Mouse (Mus musculus) thymus, postnatal 25 days (tissue): Measurements from ENCODE around the gene Zfp592.

Source experiments
- DNase-seq: peaks from one replicate; pipeline ENCODE4 v3.0.0; 2022

Zfp592 gene

DNA sequence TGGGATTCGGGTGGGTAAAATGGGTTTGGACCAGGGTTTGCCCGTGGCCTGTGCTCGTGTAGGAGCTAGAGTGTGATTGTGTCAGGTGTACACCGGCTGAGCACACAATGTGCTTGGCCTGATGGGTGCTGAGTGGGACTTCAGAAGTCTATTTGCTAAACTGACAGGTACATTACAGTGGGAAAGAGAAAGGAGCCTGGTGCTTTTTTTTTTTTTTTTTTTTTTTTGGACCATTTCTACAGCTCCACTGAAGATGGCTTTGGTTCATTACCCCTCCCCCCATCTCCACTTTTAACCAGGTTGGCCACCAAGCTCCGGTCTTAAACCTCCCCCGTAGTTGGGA, 1.2 kb downstream of the Zfp592 start:
- peak; percentile 23 for DNase-seq

DNA sequence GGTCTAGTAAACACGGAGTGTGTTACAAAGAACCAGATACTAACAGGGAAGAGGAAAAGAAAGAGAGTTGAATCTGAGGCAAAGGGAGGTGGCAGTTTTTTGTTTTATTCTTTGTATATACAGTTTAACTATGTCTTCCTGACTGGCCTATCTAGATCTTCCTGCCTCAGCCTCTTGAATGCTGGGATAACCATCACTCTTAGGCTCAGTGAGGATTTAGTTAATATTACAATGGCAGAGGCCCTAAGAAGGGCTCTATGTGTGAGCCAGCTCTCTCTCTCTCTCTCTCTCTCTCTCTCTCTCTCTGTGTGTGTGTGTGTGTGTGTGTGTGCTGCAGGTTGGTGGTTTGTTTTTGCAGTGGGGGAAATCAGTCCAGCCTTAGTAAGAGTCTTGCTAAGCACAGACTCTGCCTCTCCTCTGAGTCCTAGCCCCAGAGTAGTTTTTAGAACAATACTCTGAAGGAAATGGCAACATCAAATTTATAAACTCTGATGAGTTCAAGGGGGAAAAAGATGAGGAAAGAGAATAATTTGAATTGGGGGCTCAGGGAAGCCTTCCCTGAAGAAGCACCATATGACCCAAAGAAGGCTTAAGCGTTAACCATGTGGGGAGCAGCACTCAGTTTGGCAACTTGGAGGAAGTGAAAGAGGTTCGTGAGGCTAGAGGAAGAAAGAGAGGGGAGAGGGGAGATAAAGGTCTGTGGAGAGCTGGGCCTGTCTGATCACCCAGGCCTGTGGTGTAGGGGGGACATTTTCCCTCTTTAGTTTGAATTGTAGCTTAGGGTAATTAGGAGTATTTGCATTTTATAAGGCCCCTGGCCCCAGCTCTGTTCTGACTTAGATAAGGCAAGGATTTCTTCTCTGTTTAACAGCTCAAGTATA, 2.0 kb downstream of the Zfp592 start:
- peak; percentile 40 for DNase-seq

DNA sequence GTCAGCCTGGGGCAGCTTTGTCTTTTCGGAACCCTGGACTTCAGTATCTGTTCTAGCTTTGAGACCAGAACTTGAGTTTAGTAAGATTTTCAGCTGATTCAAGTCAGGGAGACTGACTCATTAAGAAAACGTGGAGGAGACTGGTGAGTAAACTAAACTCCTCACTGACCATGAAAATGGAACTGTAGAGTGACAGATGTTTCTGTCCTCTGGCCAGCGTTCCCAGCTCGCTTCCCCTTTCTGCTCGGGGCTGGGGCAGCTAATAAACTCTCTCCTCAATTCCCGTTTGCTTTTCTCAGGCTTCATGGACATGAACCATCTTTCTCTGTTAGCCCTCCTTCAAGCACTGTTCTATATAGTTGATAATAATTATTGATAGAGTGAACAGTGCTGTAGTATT, 4.3 kb downstream of the Zfp592 start:
- no peak for DNase-seq

DNA sequence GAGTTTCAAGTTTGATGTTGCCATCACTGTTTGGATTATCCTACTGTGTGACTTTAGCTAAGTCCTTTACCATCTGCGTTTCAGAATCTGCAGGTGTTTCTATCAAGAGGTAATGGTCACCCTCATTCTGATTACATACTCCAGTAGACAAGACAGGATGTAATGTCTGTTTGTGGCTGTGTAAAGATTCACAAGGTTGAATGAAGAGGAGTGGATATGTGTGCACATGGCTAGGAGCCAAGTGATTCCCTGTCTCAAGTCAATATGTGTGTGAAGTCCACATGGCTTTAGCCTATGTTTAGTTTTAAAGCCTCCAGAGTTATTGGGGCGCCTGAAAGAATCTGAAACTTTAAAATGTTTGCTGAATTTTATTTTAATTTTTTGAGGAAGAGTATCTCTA, 6.1 kb downstream of the Zfp592 start:
- DNase-seq = no peak

DNA sequence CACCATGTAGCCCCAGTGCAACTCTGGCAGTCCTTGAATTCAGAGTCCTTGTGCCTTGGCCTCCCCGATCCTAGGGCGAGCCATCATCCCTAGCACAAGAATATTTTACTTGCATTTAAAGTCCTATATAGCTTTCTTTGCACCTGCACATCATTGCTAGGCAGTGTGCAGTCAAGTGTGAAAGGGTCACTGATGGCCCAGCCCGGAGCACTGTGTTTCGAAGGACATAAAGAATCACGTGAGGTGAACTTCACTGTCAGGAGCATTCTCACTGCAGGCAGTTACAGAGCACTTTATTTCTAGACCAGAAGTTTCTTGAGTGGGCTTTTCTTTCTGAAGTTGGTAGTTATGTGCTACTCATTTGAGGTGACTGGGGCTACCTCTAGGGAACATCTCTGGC, 8.4 kb downstream of the Zfp592 start:
- no peak for DNase-seq

DNA sequence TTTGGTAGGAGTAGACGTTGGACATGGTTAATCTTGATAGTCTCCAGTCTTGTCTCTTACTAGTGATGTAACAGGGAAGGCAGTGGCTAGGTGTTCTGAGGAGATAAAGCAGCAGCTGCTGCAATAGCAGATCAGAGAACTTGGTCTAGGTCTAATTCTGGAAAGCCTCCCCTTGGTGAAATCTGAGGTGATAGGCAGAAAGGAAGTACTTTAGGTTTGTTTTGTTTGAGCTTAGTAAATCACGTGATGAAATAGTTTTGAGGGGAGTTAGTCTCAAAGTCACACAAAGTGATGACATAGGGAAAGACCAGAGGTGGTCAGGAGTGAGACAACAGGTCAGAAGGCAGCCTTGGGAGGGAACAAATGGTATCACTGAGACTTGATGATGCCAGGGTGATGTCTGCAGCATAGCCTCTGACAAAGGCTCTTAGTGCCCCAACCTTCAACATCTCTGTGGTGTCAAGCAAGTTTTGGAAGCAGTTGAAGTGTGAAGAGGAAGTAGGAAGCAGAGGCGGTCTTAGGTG, 11.1 kb downstream of the Zfp592 start:
- no peak for DNase-seq

DNA sequence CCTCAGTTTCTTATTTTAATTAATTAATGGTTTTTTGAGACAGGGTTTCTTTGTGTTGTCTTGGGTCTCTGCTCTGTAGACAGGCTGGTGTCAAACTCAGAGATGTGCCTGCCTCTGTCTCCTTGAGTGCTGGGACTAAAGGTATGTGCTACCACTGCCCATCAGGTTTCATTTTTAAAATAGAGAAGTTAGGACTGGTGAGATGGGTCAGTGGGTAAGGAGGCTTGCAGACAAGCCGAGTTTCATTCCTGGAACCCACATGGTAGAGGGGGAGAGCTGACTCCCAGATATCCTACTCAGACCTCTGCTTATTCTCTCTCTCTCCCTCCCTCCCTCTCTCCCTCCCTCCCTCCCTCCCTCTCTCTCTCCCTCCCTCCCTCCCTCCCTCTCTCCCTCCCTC, 12.5 kb downstream of the Zfp592 start:
- no peak for DNase-seq

DNA sequence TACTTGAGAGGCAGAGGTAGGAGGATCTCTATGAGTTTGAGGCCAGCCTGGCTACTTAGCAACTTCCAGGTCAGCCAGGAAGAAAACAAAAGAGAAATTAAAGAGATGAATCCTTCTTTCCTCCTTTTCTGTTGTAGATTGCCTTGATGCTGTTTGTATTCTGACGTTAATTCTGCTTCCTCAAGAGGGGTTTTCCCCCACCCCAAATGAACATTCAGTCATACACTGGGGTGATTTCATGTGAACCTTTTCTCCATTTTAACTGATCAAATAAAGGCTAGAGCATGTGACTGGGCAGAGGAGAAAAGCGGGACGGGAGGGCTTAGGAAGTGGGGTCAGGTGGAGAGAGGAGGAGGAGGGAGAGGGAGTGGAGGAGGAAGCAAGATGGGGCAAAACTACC, 14.8 kb downstream of the Zfp592 start:
- no peak for DNase-seq

DNA sequence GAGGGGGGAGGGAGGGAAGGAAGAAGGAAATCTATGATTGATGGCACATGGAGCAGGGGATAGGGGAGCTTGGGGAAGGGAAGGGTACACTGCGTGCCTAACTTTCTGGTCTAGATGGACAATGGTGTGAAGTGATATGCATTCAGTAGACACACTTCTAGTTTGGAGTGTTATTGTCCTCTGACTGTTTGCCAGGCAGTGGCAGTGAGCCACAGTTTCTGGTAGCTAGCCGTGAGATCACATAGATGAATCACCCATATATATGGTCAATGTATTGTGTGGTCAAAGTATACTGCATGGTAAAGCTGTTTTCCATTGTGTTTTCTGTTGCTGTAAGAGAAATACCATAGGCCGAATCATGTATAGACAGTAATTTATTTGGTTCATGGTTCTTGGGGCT, 18.1 kb downstream of the Zfp592 start:
- no peak for DNase-seq

DNA sequence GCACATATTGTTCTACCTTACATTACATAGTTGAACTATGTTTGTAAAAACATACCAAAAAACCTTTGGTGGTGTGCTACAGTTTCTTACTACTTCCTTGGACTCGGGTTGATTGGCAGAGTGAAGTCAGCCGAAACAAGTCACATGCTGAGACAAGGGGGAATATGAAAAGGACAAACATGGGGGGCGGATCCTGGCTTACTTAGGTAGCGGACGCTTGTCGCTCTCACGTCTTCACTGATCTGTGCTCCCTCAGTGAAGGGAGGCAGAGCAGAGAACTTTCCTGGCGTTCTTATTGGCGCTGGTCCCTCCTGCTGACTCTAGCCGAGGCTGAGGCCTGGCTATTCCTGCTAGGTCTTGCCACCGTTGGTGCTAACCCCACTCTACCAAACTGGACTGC, 26.8 kb downstream of the Zfp592 start:
- no peak for DNase-seq

DNA sequence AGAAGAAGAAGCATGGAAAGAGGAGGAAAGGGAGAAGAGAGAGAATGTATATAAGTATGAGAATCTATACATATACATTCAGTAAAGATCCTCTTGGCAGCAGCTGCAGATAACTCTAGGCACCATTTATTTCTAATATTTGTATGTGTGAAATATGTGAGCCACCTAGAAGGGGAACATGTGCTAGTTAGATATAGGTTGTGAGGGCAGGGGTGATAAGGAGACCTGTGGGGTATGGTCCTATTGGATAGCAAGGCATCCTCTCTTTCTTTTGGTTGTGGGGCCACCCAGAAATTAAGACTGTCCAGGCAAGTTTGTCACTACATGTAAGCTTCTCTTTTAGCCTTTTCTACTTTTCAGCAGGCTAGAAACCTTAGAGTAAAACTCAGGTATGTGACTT, 29.2 kb downstream of the Zfp592 start:
- no peak for DNase-seq

DNA sequence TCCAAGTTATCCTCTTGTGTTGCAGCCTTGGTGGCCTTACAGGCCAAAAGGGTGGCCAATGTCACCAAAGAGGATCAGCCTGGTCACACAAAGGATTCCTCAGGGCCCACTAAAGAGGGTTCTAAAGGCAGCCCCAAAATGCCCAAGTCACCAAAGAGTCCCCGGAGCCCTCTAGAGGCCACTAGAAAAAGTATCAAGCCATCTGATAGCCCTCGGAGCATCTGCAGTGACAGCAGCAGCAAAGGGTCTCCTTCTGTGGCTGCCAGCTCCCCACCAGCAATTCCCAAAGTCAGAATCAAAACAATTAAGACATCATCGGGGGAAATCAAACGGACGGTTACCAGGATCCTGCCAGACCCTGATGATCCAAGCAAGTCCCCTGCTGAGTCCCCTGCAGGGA, 30.6 kb downstream of the Zfp592 start:
- DNase-seq = peak; percentile 24

DNA sequence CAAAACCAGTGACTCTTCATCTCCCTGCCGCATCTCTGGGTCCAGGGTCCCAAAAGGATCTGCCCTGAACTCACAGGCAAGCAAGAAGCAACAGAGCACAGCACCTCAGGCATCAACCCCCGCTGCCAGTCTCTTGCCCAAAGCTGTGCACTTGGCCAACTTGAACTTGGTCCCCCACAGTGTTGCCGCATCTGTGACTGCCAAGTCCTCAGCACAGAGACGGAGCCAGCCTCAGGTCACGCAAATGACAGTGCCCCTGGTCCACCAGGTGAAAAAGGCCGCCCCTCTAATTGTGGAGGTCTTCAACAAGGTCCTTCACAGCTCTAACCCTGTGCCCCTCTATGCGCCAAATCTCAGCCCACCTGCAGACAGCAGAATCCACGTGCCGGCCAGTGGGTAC, 31.2 kb downstream of the Zfp592 start:
- DNase-seq = no peak

DNA sequence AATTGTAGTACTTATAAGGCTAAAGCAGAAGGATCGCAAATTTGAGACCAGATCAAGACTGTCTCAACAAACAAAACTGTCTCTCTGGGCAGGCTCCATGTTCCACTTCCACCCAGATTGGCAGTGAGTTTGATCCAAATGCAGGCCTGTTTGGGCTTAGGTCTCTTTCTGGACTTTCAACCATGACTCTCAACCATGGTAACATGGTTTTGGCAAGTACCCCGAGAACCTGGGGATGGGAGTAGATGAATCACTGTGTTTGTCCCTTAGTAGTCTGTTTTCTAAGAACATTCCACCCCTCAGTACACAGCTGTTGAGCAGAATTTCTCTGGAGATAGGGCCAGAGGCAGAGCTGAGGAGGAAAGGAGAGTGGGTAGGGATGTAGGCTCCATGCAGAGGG, 32.3 kb downstream of the Zfp592 start:
- no peak for DNase-seq

DNA sequence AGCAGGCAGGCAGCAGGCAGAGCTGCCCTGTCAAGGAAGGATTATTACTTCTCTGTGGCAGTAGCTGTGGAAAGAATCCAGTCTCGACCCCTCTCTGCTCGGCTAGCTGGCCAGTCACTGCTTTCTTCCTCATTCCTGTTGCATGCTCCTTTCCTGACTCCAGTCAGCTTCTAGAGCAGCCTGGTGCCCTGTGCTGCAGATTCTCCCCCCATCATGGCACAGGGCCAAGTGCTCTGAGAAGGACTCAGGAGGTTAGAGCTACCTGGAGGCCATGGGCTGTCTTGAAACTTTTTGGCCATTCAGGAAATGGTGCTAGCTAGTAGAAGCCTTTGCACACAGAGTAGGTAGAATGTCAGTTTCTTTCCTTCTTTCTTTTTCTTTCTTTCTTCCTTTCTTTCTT, 46.2 kb downstream of the Zfp592 start:
- no peak for DNase-seq

DNA sequence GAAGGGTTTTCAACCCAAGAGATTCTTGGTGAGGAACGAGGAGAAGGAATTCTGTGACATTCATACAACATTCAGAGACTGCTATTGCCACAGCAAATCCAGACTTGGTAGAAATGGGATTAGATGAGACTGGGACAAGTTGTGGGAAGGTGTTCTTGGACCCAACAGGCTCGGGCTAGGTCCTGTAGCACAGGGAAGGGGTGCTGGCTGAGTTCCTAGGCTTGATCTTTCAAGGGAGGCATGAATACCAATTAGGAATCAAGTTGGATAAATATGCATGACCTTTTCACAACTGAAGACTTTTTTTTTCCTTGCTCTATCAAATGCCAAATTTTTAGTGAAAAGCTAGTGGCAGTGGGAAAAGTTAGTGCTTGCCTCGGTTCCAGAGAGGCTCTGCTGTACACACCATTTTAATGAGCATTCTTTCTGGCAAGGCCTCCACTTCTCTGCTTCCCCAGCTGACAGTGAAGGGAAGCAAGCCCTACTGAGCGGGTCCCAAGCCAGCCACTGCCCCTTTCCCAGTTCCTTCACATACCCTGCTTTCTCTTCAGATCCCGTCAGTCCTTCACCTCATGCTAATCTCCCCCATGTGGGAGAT, 49.6 kb downstream of the Zfp592 start:
- no peak for DNase-seq

DNA sequence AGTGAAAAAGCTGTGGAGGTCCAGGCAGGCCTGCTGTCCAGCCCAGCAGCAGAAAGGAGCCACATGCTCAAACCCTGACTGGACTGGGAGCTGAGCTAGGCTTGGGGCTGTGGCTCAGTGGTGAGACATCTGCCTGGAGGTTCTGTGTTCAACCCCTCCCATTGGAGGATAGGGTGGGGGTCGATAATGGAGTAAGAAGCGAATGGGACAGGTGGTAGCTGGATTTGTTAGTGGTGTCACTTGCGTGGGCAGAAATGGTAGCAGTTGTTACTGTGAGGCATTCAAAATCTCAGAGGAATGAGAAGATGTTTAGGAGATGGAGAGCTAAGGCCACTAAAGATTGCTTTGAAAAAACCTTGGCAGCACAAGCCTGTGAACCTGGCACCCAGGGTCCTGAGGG, 54.4 kb downstream of the Zfp592 start:
- DNase-seq = no peak

DNA sequence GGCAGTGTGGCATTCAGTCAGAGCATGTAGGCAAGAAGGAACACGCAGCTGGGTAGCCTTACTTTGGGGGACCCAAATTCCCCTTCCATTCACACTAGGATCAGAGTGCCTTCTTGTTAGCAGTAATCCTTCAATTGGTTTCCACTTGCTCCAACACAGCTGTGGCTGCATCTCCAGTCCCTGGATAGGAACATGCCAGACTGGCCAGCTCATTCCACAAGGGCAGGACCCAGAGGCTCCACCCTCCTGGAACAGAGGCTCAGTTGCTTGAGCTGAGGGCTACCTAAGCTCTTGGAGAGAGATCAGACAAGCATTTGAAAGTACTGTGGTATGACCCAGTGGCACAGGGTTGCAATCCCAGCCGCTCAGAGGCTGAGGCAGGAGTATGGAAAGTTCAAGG, 55.0 kb downstream of the Zfp592 start:
- DNase-seq = no peak

DNA sequence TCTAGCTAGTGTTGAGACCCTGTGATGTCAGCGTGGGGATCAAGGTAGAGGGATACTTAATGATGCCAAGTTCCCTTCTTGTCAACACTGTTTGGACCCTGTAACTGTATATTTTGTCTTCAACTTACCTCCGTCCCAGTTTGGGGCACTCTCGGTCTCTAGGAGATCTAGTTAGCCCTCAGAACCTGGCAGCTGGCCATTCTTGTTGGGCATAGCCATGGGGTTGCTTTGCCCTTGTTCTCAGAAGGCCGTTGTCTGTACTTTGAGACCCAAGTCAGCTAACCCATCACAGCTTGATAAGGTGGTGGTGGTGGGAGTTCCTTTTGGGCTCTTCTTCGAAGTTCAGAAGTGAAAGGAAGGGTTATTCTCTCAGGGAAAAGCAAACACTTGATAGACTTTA, 56.5 kb downstream of the Zfp592 start:
- no peak for DNase-seq

DNA sequence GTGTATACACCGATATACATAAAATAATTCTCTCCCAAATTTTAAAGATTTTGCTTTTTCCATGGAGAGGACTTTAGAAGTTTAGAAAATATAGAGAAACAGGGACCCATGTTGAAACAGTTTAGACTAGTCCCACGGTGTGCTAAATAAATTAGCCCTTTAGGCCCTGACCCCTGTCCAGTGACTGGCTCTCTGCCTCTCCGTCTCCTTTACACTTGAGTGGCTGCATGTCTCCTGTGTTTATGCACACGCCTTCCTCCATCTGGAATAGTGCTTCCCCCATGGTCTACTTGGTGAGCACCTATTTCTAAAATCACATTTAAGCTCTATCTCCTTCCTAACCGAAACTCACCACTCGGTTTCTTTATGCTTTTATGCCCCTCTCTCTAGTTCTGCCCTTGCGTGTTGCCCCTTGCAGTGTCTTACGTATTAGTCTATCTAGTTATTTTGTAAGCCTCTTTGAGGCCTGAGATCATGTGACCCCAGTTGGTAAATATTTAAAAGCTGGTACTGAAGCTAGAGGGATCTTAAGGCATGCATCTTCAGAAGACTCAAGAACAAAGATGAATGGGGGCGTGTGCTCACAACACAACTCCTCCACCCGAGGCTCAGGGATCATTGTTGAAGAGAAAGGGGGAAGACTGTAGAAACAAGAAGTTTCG, 62.4 kb downstream of the Zfp592 start:
- no peak for DNase-seq

DNA sequence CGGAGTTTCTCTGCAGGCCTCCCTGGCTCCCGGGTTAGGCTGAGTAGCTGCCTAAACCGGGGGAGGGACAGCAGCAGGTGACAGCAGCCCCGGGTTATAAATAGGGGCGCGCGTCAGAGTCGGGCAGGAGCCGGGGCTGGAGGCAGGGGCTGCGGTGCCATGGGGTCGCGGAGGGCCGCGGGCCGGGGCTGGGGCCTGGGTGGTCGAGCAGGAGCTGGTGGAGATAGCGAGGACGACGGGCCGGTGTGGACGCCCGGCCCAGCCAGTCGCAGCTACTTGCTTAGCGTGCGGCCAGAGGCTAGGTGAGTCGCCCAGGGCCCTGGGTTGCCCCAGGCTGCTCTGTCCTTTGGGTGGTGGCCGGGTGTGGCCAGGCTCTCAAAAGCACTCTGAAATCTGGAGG, 64.0 kb downstream of the Zfp592 start, which contains the start of gene Alpk3:
Alpk3 (plus strand) TSS at position 130 of the 400 bp plus-strand sequence.
- DNase-seq = no peak

DNA sequence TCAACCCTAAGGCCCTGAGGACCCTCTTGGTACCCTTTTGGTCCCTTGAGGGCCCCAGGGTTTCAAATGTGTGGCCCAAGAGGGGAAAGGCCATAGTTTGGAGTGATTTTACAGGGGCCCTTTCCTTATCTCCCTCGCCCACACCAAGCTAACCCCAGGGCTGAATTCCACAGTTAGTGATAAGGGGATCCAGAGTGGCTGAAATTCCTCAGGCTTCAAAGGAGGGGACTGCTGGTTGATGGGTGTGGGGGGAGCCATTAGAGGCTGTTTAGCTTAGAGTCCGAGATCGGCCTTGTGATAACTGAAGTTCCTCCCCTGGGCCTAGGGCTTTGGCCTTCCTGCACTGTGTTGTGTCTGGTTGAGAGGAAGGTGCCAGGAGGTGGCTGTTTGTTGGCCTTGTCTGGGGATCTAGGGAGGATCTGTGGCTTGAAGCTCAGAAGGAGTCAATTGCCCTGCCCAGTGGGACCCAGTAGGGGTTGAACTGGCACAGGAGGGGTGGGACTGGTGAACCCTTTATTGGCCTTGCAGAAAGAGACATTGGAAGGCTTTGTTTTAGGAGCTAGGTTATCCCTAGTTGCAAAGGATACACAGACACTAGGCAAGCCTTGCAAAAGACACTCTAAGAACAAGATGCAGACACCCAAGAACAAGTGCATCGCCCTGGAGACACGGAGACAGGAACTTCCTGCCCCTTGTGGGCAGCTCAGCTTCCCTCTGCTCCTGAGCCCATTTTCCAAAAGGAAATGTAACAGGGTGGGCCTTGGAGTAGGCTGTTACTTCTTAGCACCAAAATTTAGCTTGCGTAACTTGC, 64.6 kb downstream of the Zfp592 start:
- no peak for DNase-seq

DNA sequence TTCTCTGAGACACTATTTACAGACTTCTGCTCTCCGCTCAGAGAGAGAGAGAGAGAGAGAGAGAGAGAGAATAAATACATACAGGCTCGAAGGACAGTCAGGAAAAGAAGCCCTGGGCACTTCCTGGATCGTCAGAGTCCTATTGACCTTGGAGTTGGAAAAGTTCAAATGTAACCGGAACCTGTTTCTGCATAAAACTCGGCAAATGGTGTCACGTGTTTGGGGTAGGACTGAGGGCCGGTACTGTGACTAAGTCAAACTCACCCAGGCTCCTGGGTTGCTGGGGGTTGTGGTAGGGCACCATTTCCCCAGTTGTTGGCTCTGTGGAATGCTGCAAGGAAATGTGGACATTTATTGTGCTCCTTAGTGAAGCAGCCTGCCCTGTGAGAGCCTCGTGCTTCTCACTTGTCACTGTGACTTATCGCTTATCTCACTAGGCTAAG, 65.3 kb downstream of the Zfp592 start:
- DNase-seq = no peak
